29 mouse cellular contexts compared by ENCODE assay signal in the genomic region with DNA sequence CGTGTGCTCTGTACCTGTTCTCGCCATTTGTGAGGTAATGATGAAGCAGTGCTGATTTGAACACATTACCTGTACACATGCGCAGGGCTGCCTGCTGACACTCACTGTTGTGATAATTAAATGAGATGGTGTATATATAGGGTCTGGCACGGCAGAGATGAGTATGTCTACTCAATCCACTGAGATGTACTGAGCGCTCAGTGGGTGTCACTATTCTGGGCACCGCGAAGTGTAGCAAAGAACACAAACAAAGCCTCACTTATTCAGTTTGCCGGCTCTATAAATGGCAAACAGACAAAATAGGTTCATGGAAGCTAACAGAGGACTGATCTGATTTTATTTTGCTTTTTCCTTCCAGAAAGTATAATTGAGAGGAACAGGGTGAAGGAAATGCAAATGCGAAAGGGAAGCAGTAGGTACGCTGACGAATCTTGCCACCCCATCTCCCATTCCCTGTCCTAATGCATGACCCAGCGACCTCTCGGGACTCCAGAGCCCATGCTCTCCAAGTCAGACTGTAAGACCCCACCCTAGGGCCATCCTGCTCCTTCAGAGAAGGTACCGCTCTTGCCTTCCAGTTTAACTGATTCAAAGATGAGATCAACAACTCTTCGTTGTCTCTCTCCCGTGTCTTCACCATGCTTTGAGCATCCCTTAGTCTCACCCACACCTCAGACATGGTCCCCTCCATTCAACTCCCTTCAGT.
DNase-seq lines count a peak whose midpoint lies in the region; ATAC-seq and TF ChIP-seq lines count a peak whose summit lies in the region.
"Had no signal": no experiment of that assay in that cellular context is flagged by ENCODE, and none has a peak within 500 bp of the region (broad histone marks: within the 10 kb centered on the region; RNA-seq: fewer than 3 reads in every experiment).

No protein-coding gene starts in this region.

- no peak overlapping the region for H3K4me3 ChIP-seq in gastrocnemius, adult 2 months
- no peak overlapping the region for H3K4me3 ChIP-seq in heart, postnatal 0 days (ENCODE audit: low read depth, low read length)
- H3K4me3 ChIP-seq in CH12.LX (replicated peaks in 1 of 3; ENCODE audit: low read depth in 2 of 3, low read length in 2 of 3, poor library complexity in 1 of 3): no peak overlapping the region
- H3K4me3 ChIP-seq: heart, embryonic 10.5 days; hindbrain, embryonic 12.5 days; intestine, embryonic 15.5 days; limb, embryonic 13.5 days; myocyte had no signal

- ATAC-seq in heart, postnatal 0 days (ENCODE audit: insufficient read depth, low read depth): no peak
- ATAC-seq: forebrain, embryonic 16.5 days; hindbrain, postnatal 0 days; intestine, embryonic 15.5 days had no signal

- dilution Hi-C loops in CH12.LX (cut with MboI; ENCODE audit: extremely low pct_ligation_motif_present, extremely low pct_unique_long_range_greater_than_20kb, low sequenced_read_pairs): no loop called here

- TF ChIP-seq EP300 in heart, postnatal 0 days (IDR thresholded peaks at IDR 0.05; ENCODE audit: low read depth): no peak
- TF ChIP-seq EP300 in CH12.LX (IDR thresholded peaks at IDR 0.05; ENCODE audit: low read length): no peak

- H3K4me2 ChIP-seq in heart, postnatal 0 days (ENCODE audit: low read depth, low read length): no peak overlapping the region
- no peak overlapping the region for H3K4me2 ChIP-seq in CH12.LX (ENCODE audit: insufficient read depth, low read depth, poor library complexity, severe bottlenecking)
- H3K4me2 ChIP-seq: hindbrain, embryonic 12.5 days; intestine, embryonic 15.5 days; limb, embryonic 13.5 days; liver, embryonic 11.5 days; midbrain, embryonic 11.5 days had no signal

- H3K9ac ChIP-seq in heart, postnatal 0 days (replicated peaks; ENCODE audit: low read depth, low read length): no peak overlapping the region
- no peak overlapping the region for H3K9ac ChIP-seq in CH12.LX (ENCODE audit: insufficient read depth, low read depth)
- H3K9ac ChIP-seq: hindbrain, embryonic 12.5 days; intestine, embryonic 15.5 days; limb, embryonic 13.5 days had no signal

- in situ Hi-C loops in CH12.LX (cut with MboI; ENCODE audit: low pct_ligation_motif_present, low pct_unique_long_range_greater_than_20kb, low sequenced_read_pairs): no loop called here

- peaks cover 41% of the 10 kb centered on the region for H3K79me2 ChIP-seq in CH12.LX (replicated peaks; ENCODE audit: control insufficient read depth, extremely low read depth, insufficient read depth, poor library complexity, severe bottlenecking)

- no peak for TF ChIP-seq POLR2A in CH12.LX (IDR thresholded peaks at IDR 0.05; ENCODE audit: low read depth, low read length)

- WGBS in heart, postnatal 0 days: 90% methylated on average over 16 of the region's 16 CpGs

- no peak for DNase-seq in gastrocnemius, adult 2 months
- DNase-seq in gastrocnemius, adult 8-10 months (ENCODE audit: low spot score in 2 of 2): no peak
- DNase-seq in heart, postnatal 0 days (ENCODE audit: low spot score): no peak
- DNase-seq in heart, postnatal 14 days: no peak
- DNase-seq in CH12.LX (ENCODE audit: extremely low read depth): no peak
- DNase-seq in brain, adult 2 months (ENCODE audit: low read depth, low spot score): peak; percentile 57
- no peak for DNase-seq in adrenal gland, postnatal 10 days
- DNase-seq: adrenal gland, postnatal 14 days; cerebellum, adult 18-20 months; cerebellum, postnatal 14 days; gastrocnemius, postnatal 36 days; heart, postnatal 10 days; kidney, adult 2 months; kidney, postnatal 36 days; layer of hippocampus, adult 9-11 months; lung, postnatal 36 days; retina, postnatal 1 day; right cerebral cortex, postnatal 14 days; thymus, postnatal 4 days had no signal

- H3K4me1 ChIP-seq in heart, postnatal 0 days (ENCODE audit: control insufficient read depth, insufficient read depth): peaks cover 14% of the 10 kb centered on the region; the same call in 1 of the 2 replicates
- H3K4me1 ChIP-seq in CH12.LX (ENCODE audit: control insufficient read depth in 1 of 2, insufficient read depth in 2 of 2): peaks cover 14 to 63% of the 10 kb centered on the region in 2 experiments

- no peaks in the 10 kb centered on the region for H3K9me3 ChIP-seq in heart, postnatal 0 days (replicated peaks; ENCODE audit: control insufficient read depth, low read length)
- H3K9me3 ChIP-seq in CH12.LX (replicated peaks; ENCODE audit: low read length): no peaks in the 10 kb centered on the region
- H3K9me3 ChIP-seq: G1E; heart, embryonic 10.5 days; hindbrain, embryonic 12.5 days; intestine, embryonic 15.5 days; limb, embryonic 13.5 days had no signal

- no peaks in the 10 kb centered on the region for H3K27me3 ChIP-seq in heart, postnatal 0 days (ENCODE audit: control insufficient read depth, insufficient read depth, low read length)
- H3K27me3 ChIP-seq in CH12.LX (replicated peaks): no peaks in the 10 kb centered on the region
- H3K27me3 ChIP-seq: hindbrain, embryonic 12.5 days; intestine, embryonic 15.5 days had no signal

- no peak for TF ChIP-seq RAD21 in CH12.LX (IDR thresholded peaks at IDR 0.05; ENCODE audit: low read depth, low read length)

- TF ChIP-seq CTCF in gastrocnemius, adult 2 months (IDR thresholded peaks at IDR 0.05): no peak
- no peak for TF ChIP-seq CTCF in heart, postnatal 0 days (IDR thresholded peaks at IDR 0.05; ENCODE audit: low read depth)
- TF ChIP-seq CTCF in CH12.LX (conservative IDR thresholded peaks at IDR 0.05 in 1 of 2, IDR thresholded peaks at IDR 0.05 in 1 of 2; ENCODE audit: low read depth in 2 of 2, low read length in 2 of 2): no peak

- H3K27ac ChIP-seq in gastrocnemius, adult 2 months: peak overlapping the region; percentile 86
- H3K27ac ChIP-seq in heart, postnatal 0 days (ENCODE audit: low read depth): peak overlapping the region; percentile 62; the same call in 1 of the 2 replicates
- peak overlapping the region; percentile 13; the same call in 1 of the 2 replicates for H3K27ac ChIP-seq in CH12.LX (ENCODE audit: insufficient read depth, low read depth)
- H3K27ac ChIP-seq: hindbrain, embryonic 12.5 days; hindbrain, postnatal 0 days; intestine, embryonic 15.5 days; limb, embryonic 13.5 days had no signal

- intact Hi-C loops in gastrocnemius, adult 2 months (cut with DNase I): loop anchor here (5.0 kb wide), 3 partner anchors 64 to 209 kb away; no protein-coding TSS in a partner anchor
- intact Hi-C loops in heart, postnatal 14 days (cut with DNase I): loop anchor here (5.0 to 10.0 kb wide), 2 partner anchors 179 to 207 kb away; no protein-coding TSS in a partner anchor

- peaks cover 12% of the 10 kb centered on the region; the same call in 1 of the 2 replicates for H3K36me3 ChIP-seq in heart, postnatal 0 days (replicated peaks; ENCODE audit: control insufficient read depth, insufficient read depth, low read length)
- peaks cover 71 to 91% of the 10 kb centered on the region in 2 experiments for H3K36me3 ChIP-seq in CH12.LX (replicated peaks in 1 of 2; ENCODE audit: control insufficient read depth in 1 of 2, insufficient read depth in 1 of 2, low read length in 1 of 2)
- H3K36me3 ChIP-seq: G1E; heart, embryonic 10.5 days; intestine, embryonic 15.5 days; limb, embryonic 13.5 days had no signal

TF ChIP-seq in CH12.LX, 34 proteins besides CTCF, POLR2A, EP300 and RAD21:
- 0 out of 2 replicates have a peak, but pooled peaks have one; percentile 29 for TF ChIP-seq MXI1 (IDR thresholded peaks at IDR 0.05; ENCODE audit: low read depth, low read length)
- no peak for TF ChIP-seq ZMIZ1 (IDR thresholded peaks at IDR 0.05; ENCODE audit: low read depth, low read length)

Comparison
In these comparisons a context has a peak if more than half of its experiments do, and no peak if none do; other contexts are left out.
1. H3K27ac ChIP-seq: peak in every context shown above with its lines; median percentile 86 in gastrocnemius, adult 2 months; 62 in heart, postnatal 0 days; 13 in CH12.LX.